Mouse (Mus musculus): Measurements from ENCODE around the gene Ctdspl. TPM values are rescaled to one million over a fixed set of nuclear protein-coding genes. Genes with fewer than 3 reads are reported as not detected.

Gene Ctdspl
- polyA plus RNA-seq, 1 experiment from 2014 or later: 11.7 TPM

DNA sequence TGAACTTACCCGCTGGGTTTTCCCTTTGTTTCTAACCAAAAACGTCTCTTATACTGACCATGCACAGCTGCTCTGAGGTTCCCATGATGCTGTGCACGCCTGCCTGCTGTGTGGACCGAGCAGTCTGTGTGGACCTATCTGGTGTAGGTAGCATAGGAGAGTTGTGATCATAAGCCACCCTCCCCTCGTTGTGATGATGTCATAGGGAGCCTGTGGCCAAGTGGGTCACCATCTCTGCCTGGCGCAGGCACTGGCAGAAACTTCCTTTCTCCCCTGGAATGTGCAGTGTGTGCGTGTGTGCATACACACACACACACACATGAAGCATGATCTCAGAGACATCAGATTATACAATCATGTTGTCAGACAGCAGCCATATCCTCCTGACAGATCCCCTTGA is 50.3 kb downstream of the Ctdspl start:
- Histone ChIP-seq H3K27me3 (no peaks in the 10 kb centered on the region), H3K4me3 (no peak overlapping the region), H3K27ac (no peak overlapping the region), H3K9me3 (replicated peaks) (no peaks in the 10 kb centered on the region), H3K4me1 (peaks cover 50% of the 10 kb centered on the region), H3K36me3 (no peaks in the 10 kb centered on the region), H3K4me2 (replicated peaks) (no peak overlapping the region), H3K9ac (no peak overlapping the region)
- no peak for ATAC-seq (ENCODE audit: low FRiP score)
- 87% methylated on average over 7 of the region's 7 CpGs for WGBS

DNA sequence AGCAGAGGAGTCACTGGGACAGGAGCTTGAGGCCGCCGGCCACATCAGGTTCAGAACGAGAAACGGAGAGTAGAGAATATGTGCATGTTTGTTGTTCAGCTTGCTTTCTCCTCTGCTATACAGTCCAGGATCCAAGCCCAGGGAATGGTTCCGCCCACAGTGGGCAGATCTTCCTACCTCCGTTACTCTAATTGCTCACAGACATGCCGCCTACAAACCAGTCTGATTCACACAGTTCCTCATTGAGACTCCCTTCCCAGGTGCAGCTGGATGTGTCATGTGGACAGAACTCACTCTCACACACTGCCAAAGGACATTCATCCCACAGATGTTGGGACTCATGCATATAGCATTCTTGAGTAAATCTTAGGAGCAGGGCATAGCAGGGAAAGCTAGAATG is 51.2 kb downstream of the Ctdspl start:
- no peak overlapping the region for H3K4me2 ChIP-seq (replicated peaks)
- no peaks in the 10 kb centered on the region for H3K36me3 ChIP-seq
- H3K9ac ChIP-seq: no peak overlapping the region
- no peaks in the 10 kb centered on the region for H3K9me3 ChIP-seq (replicated peaks)
- H3K4me3 ChIP-seq: no peak overlapping the region
- no peaks in the 10 kb centered on the region for H3K27me3 ChIP-seq
- ATAC-seq (ENCODE audit: low FRiP score): no peak
- 94% methylated on average over 7 of the region's 7 CpGs for WGBS
- peaks cover 54% of the 10 kb centered on the region for H3K4me1 ChIP-seq
- no peak overlapping the region; the same call in 1 of the 2 replicates for H3K27ac ChIP-seq

DNA sequence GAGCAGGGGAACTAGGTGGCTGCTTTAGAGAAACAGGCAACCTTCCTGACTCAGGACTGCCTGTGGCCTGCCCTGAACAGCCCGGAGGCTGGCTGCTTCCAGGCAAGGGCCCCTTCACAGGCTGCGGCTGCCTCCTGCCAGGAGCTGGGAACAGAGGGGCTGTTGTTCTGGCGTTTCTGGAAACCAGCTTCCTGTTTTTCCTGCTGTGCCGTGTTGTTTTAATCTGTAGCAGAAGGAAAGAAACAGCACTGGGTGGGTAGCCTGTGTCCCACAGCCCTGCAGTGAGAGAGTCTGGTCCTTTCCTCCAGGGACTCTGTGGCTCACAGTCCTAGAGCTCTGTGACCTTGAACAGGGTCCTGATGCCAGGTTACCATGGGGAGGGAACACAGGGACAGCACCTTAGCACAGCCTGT is 54.2 kb downstream of the Ctdspl start:
- 0 out of 2 replicates have a peak overlapping the region, but pooled peaks have one; percentile 0 for H3K4me2 ChIP-seq (replicated peaks)

DNA sequence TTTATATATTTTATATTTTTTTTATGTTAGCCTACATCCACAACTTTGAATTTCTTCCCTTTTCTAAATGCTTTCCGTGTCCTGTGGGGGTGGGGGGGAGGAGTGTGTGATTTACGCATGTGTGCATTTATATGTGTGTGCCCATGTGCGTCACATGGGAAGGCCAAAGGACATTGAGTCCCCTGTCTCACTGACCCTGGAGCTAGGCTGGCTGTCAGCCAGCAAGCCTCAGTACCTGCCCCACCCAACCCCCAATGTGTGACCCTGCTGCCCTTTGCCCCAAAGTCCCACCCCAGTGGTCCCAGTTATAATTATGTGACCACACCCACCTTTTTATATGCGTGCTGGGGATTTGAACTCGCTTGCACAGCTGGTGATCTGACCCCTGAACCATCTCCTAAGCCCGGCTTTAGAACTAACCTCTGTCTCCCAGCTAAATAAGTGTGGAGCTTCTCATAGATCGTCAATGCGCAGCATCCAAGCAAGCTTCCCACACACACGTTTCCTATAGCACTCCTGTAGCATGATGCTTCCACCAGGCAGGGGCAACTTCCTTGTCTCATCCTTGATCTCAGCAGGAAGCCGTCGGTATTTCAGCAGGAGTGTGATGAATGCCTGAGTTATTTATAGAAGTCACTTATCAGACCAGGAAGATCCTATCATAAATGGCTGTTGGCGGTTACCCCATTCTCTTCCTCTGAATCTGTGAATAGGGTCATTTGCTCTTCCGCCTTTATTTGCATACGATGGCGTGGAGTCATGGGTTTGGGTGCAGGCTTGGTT is 58.6 kb downstream of the Ctdspl start:
- H3K27ac ChIP-seq: no peak overlapping the region
- no peak for ATAC-seq (ENCODE audit: low FRiP score)
- H3K9ac ChIP-seq: no peak overlapping the region
- WGBS: 58% methylated on average over 15 of the region's 15 CpGs
- no peak overlapping the region for H3K4me2 ChIP-seq (replicated peaks)
- no peaks in the 10 kb centered on the region for H3K36me3 ChIP-seq
- peaks cover 54% of the 10 kb centered on the region for H3K4me1 ChIP-seq
- H3K9me3 ChIP-seq (replicated peaks): no peaks in the 10 kb centered on the region
- no peak overlapping the region for H3K4me3 ChIP-seq
- H3K27me3 ChIP-seq: no peaks in the 10 kb centered on the region

More for the DNA sequence above, 54.2 kb downstream of the Ctdspl start:
- H3K27me3 ChIP-seq: no peaks in the 10 kb centered on the region
- peak; percentile 59; the same call in 1 of the 2 replicates for ATAC-seq (ENCODE audit: low FRiP score)
- no peak overlapping the region for H3K4me3 ChIP-seq
- no peaks in the 10 kb centered on the region for H3K36me3 ChIP-seq
- peaks cover 44% of the 10 kb centered on the region for H3K4me1 ChIP-seq
- WGBS: 7% methylated on average over 4 of the region's 4 CpGs
- peak overlapping the region; percentile 80 for H3K27ac ChIP-seq
- 0 out of 2 replicates have a peak overlapping the region, but pooled peaks have one; percentile 2 for H3K9ac ChIP-seq
- no peaks in the 10 kb centered on the region for H3K9me3 ChIP-seq (replicated peaks)

DNA sequence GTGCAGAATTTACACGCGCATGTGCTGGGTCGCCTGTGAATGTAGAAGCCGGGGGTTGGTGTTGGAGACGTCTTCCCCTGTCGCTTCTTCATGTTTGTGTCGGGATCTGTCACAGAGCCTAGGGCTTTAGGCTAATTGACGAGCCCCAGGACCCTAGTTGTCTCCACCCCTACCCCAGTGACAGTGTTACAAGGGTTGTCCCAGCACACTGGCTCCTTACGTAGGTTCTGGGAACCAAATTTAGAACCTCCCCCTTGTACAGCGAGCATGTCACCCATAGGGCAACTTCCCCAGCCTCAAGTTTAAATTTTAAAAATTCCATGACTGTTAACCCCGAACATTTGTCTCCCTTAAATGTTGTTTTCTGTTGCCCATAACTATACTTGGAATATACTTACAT is 60.0 kb downstream of the Ctdspl start:
- Histone ChIP-seq H3K9ac (no peak overlapping the region), H3K9me3 (replicated peaks) (no peaks in the 10 kb centered on the region), H3K27me3 (no peaks in the 10 kb centered on the region), H3K4me1 (peaks cover 54% of the 10 kb centered on the region), H3K27ac (no peak overlapping the region), H3K36me3 (no peaks in the 10 kb centered on the region), H3K4me3 (no peak overlapping the region), H3K4me2 (replicated peaks) (no peak overlapping the region)
- ATAC-seq (ENCODE audit: low FRiP score): no peak
- 71% methylated on average over 11 of the region's 11 CpGs for WGBS

DNA sequence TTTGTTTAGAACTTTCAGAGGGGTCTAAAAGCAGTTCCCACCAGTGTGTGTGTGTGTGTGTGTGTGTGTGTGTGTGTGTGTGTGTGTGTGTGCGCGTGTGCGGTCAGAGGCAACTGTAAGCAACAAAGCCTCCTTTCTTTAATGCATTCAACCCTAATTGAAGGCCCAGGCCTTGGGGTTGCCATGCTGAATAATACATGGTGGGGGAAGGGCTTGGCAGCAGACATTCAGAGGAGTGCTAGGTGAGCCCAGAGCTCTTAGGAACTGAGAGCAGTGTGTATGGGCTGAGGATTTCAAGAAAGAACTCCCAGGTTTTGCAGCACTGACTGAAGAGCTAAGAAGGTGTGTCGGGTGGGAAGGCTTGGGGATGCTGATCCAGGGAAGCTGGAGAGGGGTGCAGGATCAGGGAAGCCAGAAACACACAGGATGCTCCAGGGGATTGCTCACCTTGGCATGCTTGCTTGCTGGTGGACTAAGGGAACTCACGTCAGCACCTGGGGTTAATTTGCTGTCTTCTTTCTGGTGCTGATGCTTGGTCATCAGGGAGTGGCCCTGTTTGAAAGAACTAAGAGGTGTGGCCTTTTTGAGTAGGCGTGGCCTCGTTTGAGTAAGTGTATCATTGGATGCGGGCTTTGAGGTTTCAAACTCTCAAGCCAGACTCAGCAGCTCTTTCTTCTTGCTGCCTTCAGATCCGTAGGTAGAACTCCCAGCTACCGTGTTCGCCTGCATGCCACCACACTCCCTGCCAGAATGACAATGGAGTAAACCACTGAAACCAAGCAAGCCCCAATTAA is 62.7 kb downstream of the Ctdspl start:
- Histone ChIP-seq H3K9ac (no peak overlapping the region), H3K27me3 (no peaks in the 10 kb centered on the region), H3K27ac (peak overlapping the region; percentile 17; the same call in 1 of the 2 replicates), H3K4me2 (replicated peaks) (no peak overlapping the region; the same call in 1 of the 2 replicates), H3K36me3 (no peaks in the 10 kb centered on the region), H3K4me3 (no peak overlapping the region), H3K4me1 (peaks cover 50% of the 10 kb centered on the region), H3K9me3 (replicated peaks) (no peaks in the 10 kb centered on the region)
- 68% methylated on average over 11 of the region's 11 CpGs for WGBS
- ATAC-seq (ENCODE audit: low FRiP score): peak; percentile 78

DNA sequence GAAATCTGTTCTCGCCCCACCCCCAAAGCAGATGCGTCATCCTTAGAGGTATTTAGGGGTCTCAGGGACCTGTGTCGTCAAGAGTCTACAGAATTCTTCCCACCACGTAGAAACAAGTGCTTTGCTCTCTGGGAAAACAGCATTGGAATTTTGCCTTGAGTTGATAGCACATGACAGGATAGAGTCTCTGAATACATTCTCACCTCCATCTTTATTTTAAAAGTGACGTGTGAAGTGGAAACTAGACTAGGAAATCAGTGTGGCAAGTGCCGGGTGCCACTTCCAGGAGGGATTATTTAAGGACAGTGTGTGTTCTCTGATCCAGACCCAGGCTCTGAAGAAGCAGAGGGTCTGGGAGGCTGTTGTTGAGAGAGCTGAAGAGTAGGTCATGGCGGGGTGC is 64.2 kb downstream of the Ctdspl start:
- Histone ChIP-seq H3K4me1 (peaks cover 48% of the 10 kb centered on the region), H3K9me3 (replicated peaks) (no peaks in the 10 kb centered on the region), H3K4me2 (replicated peaks) (no peak overlapping the region), H3K4me3 (no peak overlapping the region), H3K36me3 (no peaks in the 10 kb centered on the region), H3K27me3 (no peaks in the 10 kb centered on the region), H3K27ac (no peak overlapping the region), H3K9ac (no peak overlapping the region)
- 88% methylated on average over 7 of the region's 7 CpGs for WGBS
- ATAC-seq (ENCODE audit: low FRiP score): no peak

DNA sequence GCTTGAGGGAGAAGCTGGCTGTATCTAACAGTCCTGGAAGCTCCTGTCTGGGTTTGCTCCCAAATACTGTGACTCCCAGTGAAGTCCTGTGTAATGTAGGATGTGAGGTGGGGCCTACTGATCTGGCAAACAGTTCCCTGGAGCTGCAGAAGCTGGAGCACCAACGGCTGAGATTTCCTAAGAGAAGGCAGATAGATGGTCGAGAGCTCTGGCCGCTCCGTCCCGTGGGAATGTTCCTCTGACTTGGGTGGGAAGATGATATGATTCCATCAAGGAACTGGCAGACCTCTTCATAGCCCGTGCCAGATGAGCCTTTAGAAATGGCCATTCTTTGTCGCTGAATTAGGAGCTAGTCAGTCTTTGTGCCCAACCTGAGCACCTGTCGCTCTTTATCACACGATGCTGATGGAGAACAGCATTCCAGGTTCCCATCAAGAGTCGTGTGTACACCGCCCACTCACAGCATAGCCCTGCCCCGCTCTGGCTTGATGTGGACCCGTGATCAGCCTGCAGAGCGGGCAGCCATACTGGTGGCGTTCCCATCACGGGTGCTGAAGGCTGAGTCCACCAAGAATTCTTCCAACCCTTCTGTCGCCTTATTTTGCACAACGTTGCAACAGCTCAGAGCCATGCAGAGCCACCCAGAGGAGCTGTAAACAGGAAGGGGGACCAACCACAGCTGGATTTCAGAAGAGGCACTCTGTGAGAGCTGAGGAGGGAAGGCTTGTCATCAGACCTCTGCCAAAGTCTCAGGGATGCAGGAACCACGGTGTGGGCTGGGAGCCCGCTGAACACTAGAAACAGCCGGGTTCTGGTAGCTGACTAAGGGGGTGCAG is 65.7 kb downstream of the Ctdspl start:
- WGBS: 89% methylated on average over 21 of the region's 21 CpGs
- no peaks in the 10 kb centered on the region for H3K9me3 ChIP-seq (replicated peaks)
- H3K27ac ChIP-seq: no peak overlapping the region
- peaks cover 37% of the 10 kb centered on the region for H3K4me1 ChIP-seq
- H3K4me3 ChIP-seq: no peak overlapping the region
- ATAC-seq (ENCODE audit: low FRiP score): no peak
- no peak overlapping the region for H3K4me2 ChIP-seq (replicated peaks)
- H3K9ac ChIP-seq: no peak overlapping the region
- no peaks in the 10 kb centered on the region for H3K27me3 ChIP-seq
- H3K36me3 ChIP-seq: no peaks in the 10 kb centered on the region

DNA sequence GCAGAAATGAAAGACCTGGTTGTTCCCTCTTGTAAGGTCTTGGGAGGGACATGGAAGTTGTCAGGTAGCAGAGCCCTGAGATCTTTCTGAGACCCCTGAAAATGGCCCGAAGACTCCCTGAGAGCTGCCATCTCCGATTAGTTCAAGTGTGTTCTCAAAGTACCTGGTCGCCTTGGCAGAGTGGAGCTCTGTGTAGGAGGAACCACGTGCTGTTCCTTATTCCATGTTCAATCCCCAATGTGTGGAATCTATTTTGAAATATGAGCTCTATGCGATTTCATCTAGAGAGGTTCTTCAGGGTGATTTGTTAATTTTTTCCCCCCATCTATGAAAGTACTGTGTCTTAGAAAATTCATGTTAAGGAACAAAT is 66.3 kb downstream of the Ctdspl start:
- no peak overlapping the region for H3K27ac ChIP-seq
- 86% methylated on average over 5 of the region's 5 CpGs for WGBS
- H3K27me3 ChIP-seq: no peaks in the 10 kb centered on the region
- peaks cover 35% of the 10 kb centered on the region for H3K4me1 ChIP-seq
- no peak for ATAC-seq (ENCODE audit: low FRiP score)
- H3K9ac ChIP-seq: no peak overlapping the region
- H3K9me3 ChIP-seq (replicated peaks): no peaks in the 10 kb centered on the region
- H3K4me2 ChIP-seq (replicated peaks): no peak overlapping the region
- H3K36me3 ChIP-seq: no peaks in the 10 kb centered on the region
- H3K4me3 ChIP-seq: no peak overlapping the region

DNA sequence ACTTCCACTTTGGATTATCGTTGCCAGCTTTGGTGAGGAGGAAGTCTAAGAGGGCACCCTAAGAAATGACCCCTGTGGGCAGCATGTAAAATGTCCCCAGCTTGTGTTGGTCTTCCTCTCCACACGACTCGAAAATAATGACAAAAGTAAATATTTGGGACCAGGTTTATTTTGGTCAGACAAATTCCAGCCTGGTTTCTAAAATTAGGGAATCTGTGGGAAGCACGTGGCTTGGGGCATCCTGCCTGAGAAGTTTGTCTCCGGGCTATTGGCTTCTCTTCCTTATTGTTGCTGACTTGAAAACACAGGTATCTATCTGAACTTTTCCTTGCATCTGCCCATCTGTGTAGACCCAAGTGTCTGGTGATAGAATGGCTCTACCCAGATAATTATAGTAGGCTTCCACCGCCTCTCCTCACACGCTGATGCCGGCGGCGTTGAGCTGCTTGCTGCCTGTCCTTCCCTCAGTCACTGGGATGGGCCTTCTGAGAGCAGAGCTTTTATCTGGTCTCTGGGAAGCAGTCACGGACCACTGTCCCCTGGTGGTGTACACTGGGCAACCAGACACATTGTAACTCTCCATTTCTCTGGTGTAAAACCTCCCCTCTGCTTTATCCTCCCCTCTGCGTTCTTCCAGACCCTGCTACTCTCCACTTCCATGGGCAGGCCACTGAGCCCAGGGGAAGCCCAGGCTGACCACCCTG is 68.4 kb downstream of the Ctdspl start:
- Histone ChIP-seq H3K36me3 (no peaks in the 10 kb centered on the region), H3K4me2 (replicated peaks) (no peak overlapping the region), H3K9me3 (replicated peaks) (no peaks in the 10 kb centered on the region), H3K27me3 (no peaks in the 10 kb centered on the region), H3K4me1 (peaks cover 15% of the 10 kb centered on the region), H3K27ac (no peak overlapping the region), H3K9ac (no peak overlapping the region), H3K4me3 (no peak overlapping the region)
- ATAC-seq (ENCODE audit: low FRiP score): no peak
- 79% methylated on average over 12 of the region's 12 CpGs for WGBS

DNA sequence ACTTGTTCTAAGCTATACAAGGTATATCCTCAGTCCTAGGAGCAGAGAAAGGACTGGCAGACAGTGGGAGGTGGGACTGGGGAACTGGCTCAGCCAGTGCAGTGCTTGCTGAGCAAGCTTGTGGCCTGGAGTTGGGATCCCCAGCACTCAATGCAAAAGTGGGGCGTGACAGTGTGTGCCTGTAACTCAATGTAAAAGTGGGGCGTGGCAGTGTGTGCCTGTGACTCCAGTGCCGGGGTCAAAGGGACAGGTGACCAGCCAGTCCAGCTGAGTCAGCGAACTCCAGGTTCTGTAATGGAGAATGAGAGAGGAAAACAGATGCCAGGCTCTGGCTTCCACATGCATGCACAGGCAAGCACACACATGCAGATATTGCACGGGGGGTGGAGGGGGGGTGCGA is 69.3 kb downstream of the Ctdspl start:
- no peak overlapping the region for H3K9ac ChIP-seq
- WGBS: 84% methylated on average over 6 of the region's 6 CpGs
- no peak for ATAC-seq (ENCODE audit: low FRiP score)
- H3K27me3 ChIP-seq: no peaks in the 10 kb centered on the region
- no peak overlapping the region for H3K4me3 ChIP-seq
- peaks cover 11% of the 10 kb centered on the region for H3K4me1 ChIP-seq
- no peaks in the 10 kb centered on the region for H3K36me3 ChIP-seq
- no peaks in the 10 kb centered on the region for H3K9me3 ChIP-seq (replicated peaks)
- H3K4me2 ChIP-seq (replicated peaks): no peak overlapping the region
- no peak overlapping the region for H3K27ac ChIP-seq

All from hindbrain, embryonic 12.5 days (tissue).